Mouse (Mus musculus) c-Kit-positive CD71-negative TER-119-negative erythroid progenitor cells, embryonic 14.5 days (primary cell): ENCODE results near the gene Timm17a.
A peak's percentile ranks its signal among the peaks of the same experiment; 100 is the strongest.

Experiments used
- DNase-seq: peaks from one replicate; pipeline ENCODE4 v3.0.0-alpha.2; 2013; ENCODE audit warnings: low read depth

The Timm17a gene

GRCm38 (mm10) chr1:135280646-135281045 is 32.9 kb downstream of the Timm17a start:
- DNase-seq, result no peak

- no peak for DNase-seq
These were observed 42.2 kb downstream of the Timm17a start for GRCm38 (mm10) chr1:135271371-135271770.

- peak; percentile 77 for DNase-seq
These were observed 45.7 kb downstream of the Timm17a start for GRCm38 (mm10) chr1:135267663-135268446.

- no peak for DNase-seq
These were observed 47.7 kb downstream of the Timm17a start for GRCm38 (mm10) chr1:135265834-135266233.

DNA sequence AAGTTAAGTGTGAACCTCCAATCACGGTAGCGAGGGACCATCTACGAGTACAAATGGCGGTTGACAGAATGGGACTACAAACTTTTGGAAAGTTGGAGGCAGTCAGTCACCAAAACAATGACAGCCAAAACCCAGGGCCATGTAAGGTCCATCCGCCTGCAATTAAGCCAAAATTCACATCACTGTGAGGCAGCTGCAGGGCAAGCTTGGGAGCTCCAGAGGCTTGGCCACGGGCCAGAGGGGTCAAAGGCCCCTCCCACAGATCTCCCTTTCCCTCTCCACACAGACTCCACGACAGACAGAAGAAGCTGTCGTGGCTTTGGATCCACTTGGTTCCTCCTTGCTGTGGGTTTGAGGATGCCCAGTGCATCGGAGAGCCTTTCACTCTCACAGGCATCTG is 50.3 kb downstream of the Timm17a start:
- DNase-seq, result no peak

GRCm38 (mm10) chr1:135262329-135262728 is 51.2 kb downstream of the Timm17a start:
- DNase-seq, result no peak

DNA sequence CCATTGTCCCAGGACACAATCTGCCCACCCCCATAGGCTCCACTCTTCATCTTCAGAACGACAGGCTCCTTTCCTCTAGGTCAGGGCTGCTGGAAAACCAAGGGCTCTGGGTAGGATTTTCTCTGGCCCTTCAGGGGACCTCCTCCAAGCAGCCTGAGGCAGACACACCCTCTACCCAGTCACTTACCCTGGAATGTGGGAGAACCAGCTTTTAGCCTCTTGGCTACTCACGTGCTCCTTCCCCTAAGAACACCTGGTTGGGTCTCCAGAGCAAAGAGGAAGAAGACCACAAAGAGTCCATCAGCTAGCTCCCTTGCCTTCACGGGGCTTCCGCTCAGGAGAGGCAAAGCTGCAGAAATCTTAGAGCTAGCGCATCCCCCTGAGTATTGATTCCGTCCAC is 52.6 kb downstream of the Timm17a start:
- DNase-seq, result no peak

GRCm38 (mm10) chr1:135259128-135259436 is 54.5 kb downstream of the Timm17a start:
- peak; percentile 83 for DNase-seq

DNA sequence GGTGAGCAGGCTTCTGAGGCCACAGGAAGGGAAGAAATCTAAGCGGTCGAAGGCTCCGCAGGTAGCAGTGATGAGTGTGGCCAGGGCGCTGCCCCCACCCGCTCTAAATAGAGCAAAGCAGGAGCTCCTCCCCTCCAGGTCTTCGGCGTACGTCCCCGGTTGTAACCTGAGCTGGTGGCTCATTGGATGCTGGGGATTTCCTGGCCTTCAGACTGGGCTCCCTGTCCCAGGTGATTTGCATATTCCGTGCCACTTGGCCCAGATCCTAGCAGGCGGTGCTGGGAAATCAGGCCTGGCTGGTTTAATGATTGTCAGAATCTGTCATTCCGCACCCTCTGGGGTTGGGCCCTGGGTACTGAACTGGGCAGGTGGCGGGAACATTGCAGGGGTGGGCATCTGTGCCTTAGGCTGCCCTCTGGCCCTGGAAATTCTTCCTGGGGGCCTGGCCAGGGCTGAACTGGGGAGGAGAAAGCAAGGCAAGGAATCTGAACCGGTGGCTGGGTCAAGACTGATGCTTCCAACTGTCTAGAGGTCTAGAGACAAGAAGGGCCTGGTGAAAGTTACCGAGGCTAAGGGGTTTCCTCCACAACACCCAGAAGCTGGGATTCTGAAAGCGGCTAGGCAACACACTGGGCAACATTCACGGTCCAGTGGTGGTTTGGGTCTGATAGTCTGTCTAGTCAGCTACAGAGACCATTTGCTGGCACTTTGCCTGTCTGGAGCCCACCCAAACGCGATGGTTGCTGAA is 55.0 kb downstream of the Timm17a start, which contains the start of gene Elf3:
Gene Elf3, minus strand, starts transcription at position 189 of the 748 bp plus-strand sequence.
- no peak for DNase-seq

DNA sequence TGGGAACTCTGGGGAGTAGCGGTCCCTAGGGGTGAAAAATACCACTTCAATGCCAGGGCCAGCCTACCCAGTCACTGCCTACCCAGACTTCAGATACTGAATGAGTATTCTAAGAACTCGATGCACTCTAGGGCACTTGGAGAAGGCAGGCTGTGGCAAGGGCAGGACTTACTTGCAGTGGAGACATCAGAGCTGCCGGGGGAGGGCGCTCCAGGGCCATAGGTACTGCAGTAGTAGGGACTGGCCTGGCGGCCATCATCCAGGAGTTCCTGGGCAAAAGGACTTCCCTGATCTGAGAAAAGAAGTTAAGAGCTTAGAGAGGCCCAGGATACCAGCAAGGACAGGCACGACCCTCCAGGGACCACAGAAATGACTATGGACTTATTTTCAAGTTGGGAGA is 57.3 kb downstream of the Timm17a start:
- no peak for DNase-seq

GRCm38 (mm10) chr1:135252854-135253253 is 60.7 kb downstream of the Timm17a start:
- DNase-seq, result no peak

DNA sequence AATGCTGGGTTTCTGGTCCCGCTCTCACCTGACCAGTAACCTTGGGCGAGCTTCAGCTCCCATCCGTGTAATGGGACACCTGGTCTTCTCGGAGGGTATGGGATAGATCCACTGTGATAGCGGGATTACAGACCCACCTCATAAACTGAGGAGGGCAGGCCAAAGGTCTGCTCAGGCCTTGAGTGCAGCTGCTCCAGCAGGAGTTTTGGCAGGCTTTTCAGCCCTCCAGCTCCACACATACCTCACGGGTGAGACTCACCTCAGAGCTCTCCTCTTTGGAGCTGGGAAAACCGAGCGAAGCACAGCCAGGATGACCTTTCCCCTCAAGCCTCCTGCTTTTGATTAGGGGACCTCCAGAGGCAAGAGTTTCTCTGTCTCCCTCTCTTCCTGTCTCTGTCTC is 62.2 kb downstream of the Timm17a start:
- DNase-seq, result no peak

GRCm38 (mm10) chr1:135250706-135251105 is 62.9 kb downstream of the Timm17a start:
- no peak for DNase-seq

- DNase-seq, result no peak
These were observed 65.1 kb downstream of the Timm17a start for GRCm38 (mm10) chr1:135248434-135248850.
